Mouse (Mus musculus): ENCODE data around the gene Bbs5.
"Not testable (repeated sequence)": the region's sequence is repeated elsewhere in the genome, so short reads cannot be mapped to it uniquely, and the experiment has no call there.

Gene Bbs5

DNA sequence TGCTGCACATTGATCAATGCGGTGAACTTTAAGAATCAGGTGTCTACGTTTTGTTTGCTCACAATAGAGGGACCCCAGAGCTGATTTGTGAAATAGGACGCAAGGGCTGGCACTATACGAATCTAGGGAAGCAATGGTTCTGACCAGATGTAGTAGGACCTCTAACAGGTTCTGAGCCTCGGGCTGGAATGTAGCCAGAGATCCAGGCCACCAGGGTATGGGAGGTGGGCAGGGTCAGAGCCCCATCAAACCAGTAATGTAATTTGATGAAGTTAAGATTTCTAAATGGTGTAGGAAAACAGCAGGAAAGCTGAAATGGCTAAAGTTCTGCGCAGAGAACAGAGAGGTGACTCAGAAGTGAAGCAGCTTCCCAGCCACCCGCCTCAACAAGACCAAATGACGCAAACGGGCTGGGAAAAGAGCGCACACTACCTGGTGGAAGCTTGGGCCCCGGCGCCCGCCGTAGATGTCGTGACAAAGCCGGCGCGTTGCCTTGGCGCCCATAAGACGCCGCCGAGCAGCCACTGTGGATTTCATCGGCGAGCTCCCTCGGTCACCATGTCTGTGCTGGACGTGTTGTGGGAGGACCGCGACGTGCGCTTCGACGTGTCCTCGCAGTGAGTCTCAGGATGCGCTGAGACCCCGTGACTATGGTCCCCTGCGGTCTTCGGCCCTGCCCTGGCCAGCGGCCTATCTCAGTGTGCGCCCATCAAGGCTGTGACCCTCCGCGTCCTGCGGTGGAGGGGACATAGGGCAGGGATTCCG is at the start of gene Bbs5:
Bbs5 (plus strand) TSS at position 446 of the 765 bp plus-strand sequence.
- peak; percentile 78 for DNase-seq (ENCODE audit: low spot score)

GRCm38 (mm10) chr2:69603726-69604393 is 43.1 kb upstream of the Bbs5 start:
- no peak for DNase-seq (ENCODE audit: low spot score)

GRCm38 (mm10) chr2:69606621-69607020 is 40.4 kb upstream of the Bbs5 start:
- no peak for DNase-seq (ENCODE audit: low spot score)

DNA sequence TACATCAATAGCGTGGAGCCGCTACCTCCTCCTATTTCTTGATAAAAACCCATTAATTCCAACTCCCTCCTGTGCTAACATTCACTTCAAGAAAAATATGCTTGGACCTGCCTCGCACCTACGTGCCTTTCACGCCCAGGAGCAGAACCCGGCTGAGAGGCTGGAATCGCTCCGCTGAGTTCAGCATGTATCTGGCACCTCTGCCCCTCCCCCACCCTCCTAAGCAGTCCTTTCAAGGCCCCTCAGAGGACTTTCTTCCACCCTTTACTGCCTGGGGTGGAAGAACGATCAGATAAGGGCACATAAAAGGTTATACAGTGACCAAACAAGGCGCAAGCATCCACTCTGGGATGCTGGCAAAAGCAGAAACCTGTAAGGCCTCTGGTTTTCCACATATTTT is 34.7 kb upstream of the Bbs5 start:
- no peak for DNase-seq (ENCODE audit: low spot score)

DNA sequence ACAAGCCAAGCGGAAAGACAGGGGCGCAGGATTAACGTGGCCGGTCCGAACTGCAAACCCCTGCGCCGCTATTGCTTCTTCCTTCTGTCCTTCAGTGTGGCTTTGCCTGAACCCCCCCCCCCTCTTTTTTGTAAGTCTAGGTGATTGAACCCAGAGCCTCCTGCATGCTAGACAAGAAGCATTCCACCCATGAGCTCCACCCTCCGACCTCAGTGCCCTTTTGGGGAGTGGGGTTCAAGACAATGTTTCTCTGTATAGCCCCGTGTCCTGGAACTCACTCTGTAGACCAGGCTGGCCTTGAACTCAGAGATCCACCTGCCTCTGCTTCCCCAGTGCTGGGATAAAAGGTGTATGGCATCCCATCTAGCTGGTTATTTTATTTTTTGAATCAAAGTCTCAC is 34.3 kb upstream of the Bbs5 start:
- no peak for DNase-seq (ENCODE audit: low spot score)

- no peak for DNase-seq (ENCODE audit: low spot score)
Measured at GRCm38 (mm10) chr2:69613237-69613636, 33.7 kb upstream of the Bbs5 start.

GRCm38 (mm10) chr2:69618336-69618735 is 28.6 kb upstream of the Bbs5 start:
- no peak for DNase-seq (ENCODE audit: low spot score)

DNA sequence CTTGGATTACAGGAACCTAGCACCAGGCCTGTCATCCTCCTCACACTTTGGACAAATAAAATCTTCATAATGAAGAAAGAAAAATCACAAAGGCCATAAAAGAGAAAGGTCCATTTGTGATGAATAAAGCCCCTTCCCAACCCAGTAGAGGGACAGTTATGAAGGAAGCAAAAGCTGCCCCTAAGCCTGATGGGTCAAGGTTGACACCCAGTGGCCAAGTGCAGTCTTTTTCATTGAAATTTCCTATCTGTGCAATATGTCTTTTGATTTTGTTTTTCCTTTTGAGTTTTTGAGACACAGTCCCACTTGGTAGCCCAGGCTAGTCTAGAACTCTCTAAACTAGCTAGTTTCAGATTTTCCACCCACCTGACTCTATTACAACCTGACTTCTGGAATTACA is 27.7 kb upstream of the Bbs5 start:
- no peak for DNase-seq (ENCODE audit: low spot score)

- DNase-seq (ENCODE audit: low spot score) = no peak
Measured at GRCm38 (mm10) chr2:69629215-69629614, 17.8 kb upstream of the Bbs5 start.

DNA sequence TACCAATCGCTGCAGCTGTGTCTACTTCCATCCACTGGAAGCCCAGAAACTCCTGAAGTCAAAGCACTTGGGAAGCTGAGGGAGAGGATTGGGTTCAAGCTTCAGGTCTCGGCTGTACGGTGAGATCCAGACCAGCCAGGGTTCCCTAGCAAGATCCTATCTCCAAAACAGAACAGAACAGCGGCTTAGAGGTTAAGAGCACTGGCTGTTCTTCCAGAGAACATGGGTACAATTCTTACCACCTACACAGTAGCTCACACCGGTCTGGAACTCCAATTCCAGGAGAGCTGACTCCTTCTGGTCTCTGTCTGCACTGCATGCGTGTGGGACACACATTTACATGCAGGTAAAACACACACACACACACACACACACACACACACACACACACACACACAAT is 17.1 kb upstream of the Bbs5 start:
- DNase-seq (ENCODE audit: low spot score) = no peak

DNA sequence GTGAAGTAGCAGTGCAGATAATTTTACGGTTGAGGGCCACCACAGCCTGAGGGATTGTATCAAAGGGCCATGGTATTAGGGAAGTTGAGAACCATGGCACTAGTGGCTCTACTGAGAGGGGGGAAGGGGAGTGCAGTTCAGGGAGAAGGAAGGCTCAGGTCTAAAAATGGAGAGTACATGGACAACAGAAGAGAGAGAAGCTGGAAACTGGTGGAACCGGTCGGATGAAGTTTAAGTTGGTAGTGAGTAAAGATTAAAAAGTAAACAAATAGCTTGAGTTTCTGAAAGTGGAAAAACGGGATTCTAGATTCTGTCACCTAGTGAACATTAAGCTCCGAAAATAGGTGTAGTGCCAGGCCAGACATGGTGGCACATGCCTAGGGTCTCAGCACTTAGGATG is 16.2 kb upstream of the Bbs5 start:
- DNase-seq (ENCODE audit: low spot score) = no peak

DNA sequence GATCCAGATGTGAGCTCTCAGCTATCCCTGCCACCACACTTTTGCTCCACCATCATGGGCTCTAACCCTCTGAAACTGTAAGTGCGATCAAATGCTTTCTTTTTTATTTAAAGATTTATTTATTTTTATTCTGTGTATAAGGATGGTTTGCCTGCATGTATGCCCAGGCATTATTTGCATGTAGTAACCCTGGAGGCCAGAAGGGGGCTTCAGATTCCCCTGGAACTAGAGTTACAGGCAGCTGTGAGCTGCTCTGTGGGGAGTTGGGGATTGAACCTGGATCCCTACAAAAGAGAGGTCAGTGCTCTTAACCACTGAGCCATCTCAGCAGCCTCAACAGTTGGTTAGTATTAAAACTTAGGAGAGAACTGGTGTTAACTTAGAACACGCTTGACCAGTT is 15.5 kb upstream of the Bbs5 start:
- no peak for DNase-seq (ENCODE audit: low spot score)

DNA sequence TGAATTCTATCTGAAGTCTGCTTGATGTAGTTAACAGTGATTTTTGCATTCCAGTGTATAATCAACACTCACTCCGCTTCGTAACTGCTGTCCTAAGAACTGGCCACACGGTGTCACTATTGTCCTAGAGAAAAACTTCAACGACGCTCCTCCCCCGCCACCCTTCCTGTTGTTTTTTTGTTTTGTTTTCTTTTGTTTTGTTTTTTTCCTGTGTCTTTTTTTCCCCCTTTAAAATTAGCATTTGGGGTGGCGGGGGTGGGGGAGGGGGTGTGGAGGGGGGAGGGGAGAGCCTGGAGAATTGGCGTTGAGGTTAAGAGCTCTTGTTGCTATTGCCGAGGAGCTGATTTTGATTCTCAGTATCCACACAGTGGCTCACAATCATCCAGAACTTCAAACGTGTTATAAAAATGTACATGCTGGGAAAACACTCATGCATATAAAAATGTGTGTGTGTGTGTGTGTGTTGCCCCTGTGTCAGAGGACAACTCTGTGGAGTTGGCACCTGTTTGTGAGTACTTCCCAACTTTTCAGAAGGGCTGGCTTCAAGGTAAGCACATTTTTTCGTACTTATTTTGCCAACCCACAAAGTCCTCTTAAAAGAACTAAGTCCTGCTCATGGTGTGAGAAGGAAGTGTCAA is 11.8 kb upstream of the Bbs5 start:
- DNase-seq (ENCODE audit: low spot score) = peak; percentile 29

GRCm38 (mm10) chr2:69635807-69636206 is 11.2 kb upstream of the Bbs5 start:
- DNase-seq (ENCODE audit: low spot score) = no peak

DNA sequence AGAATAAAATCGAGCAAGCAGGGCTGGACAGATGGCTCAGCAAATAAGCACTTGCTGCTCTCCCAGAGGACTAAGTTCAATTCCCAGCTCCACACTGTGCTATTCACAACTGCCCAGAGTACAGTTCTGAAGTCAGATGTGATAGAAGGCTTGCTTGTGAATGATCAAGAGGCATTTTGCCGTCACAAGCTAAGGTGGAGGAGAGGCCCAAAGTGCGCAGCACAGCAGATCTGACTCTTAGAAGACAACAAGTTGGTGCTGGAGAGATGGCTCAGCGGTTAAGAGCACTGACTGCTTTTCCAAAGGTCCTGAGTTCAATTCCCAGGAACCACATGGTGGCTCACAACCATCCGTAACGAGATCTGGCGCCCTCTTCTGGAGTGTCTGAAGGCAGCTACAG is 9.0 kb upstream of the Bbs5 start:
- DNase-seq (ENCODE audit: low spot score) = not testable (repeated sequence)

- no peak for DNase-seq (ENCODE audit: low spot score)
Measured at GRCm38 (mm10) chr2:69640100-69640499, 6.9 kb upstream of the Bbs5 start.

DNA sequence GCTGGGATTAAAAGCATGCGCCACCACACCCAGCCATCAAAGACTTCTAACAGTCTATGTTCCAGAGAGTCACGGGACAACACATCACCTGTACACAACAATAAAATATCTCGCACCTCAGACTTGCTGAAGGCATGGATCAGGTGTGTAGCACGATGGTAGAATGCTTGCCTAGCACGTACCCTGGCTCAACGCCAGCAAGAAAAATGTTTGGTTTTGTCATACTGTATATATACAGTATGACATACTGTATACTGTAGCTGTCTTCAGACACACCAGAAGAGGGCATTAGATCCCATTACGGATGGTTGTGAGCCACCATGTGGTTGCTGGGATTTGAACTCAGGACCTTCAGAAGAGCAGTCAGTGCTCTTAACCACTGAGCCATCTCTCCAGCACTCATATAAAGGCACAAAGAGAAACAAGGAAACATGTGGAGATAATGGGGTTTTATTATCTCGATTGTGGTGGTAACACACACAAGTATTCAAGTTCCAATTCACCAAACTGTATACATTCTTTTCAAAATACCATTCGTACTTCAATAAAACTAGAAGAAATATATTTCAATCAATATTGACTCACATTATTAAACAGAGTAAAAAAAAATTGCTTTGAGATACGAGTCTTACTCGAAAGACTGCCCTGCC is 1.9 kb upstream of the Bbs5 start:
- DNase-seq (ENCODE audit: low spot score) = no peak

GRCm38 (mm10) chr2:69649716-69650115 is 2.7 kb downstream of the Bbs5 start:
- DNase-seq (ENCODE audit: low spot score) = no peak

- no peak for DNase-seq (ENCODE audit: low spot score)
Measured at GRCm38 (mm10) chr2:69659326-69659725, 12.4 kb downstream of the Bbs5 start.

DNA sequence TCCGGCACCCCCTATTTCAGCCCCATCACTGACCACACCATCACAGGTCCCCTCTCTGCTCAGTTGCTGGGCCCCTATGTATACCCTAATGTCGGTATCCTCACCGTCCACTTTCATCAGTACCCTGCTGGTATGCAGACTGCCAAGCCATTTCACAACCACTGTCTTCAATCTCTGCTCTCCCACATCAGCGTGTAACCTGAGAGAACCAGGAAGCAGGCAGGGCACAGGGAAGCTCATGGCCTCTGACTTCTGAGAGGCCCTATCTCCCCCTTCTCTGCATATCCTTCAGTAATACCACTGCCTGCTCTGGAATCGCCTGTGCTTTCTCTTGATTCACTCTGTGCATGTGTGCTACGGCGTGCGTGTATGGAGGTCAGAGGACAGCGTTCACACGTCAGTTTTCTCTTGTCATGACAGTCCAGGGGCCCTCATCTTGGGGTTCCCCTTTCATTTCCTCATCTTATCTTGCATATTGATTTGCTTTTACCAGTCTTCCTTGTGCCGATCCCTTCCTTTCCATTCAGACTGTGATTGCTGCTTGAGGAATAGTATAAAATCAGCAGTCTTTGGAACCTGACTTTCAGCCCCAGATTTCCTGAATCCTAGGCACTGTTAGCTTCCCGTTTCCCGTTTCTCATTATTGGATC is 17.0 kb downstream of the Bbs5 start:
- DNase-seq (ENCODE audit: low spot score) = no peak

GRCm38 (mm10) chr2:69667656-69668055 is 20.7 kb downstream of the Bbs5 start:
- no peak for DNase-seq (ENCODE audit: low spot score)

- no peak for DNase-seq (ENCODE audit: low spot score)
Measured at GRCm38 (mm10) chr2:69668414-69668813, 21.4 kb downstream of the Bbs5 start.

Data from layer of hippocampus, adult 9-10 months (tissue).